Mouse (Mus musculus) liver, postnatal 0 days (tissue): ENCODE data around the gene Rexo1. TPM values are rescaled to one million over a fixed set of nuclear protein-coding genes. Genes with fewer than 3 reads are reported as not detected.

Experiments
- ATAC-seq: fragments of 200-750 bp; cut with Nextera tagmentation; 2 replicates; pipeline ENCODE4 v1.8.0; 2017; ENCODE audit warnings: mild to moderate bottlenecking, moderate library complexity
- DNase-seq: peaks from one replicate; pipeline ENCODE4 v3.0.0-alpha.2; 2016
- H3K27ac ChIP-seq: fragments of 300-500 bp; sonication (generic); 2 replicates; pipeline ENCODE4 v1.5.1; 2014; ENCODE audit warnings: antibody characterized with exemption, moderate library complexity, mild to moderate bottlenecking, low read depth
- H3K27me3 ChIP-seq: fragments of 300-500 bp; sonication (generic); 2 replicates; pipeline ENCODE4 v1.6.1; 2014; ENCODE audit warnings: low read length, control low read depth, mixed read lengths; ENCODE audit not compliant: insufficient read depth
- H3K36me3 ChIP-seq: fragments of 300-500 bp; sonication (generic); replicated peaks from 2 replicates; pipeline ENCODE4 v1.6.1; 2014; ENCODE audit warnings: mild to moderate bottlenecking, control low read depth, low read length, moderate library complexity, mixed read lengths; ENCODE audit not compliant: insufficient read depth
- H3K4me1 ChIP-seq: fragments of 300-500 bp; sonication (generic); 2 replicates; pipeline ENCODE4 v1.6.1; 2014; ENCODE audit warnings: antibody characterized with exemption, mild to moderate bottlenecking, control low read depth; ENCODE audit not compliant: insufficient read depth
- H3K4me2 ChIP-seq: fragments of 300-500 bp; sonication (generic); 2 replicates; pipeline ENCODE4 v1.6.1; 2014; ENCODE audit warnings: low read depth, mild to moderate bottlenecking, low read length, moderate library complexity, mixed read lengths
- H3K4me3 ChIP-seq: fragments of 300-500 bp; sonication (generic); 2 replicates; pipeline ENCODE4 v1.5.1; 2014; ENCODE audit warnings: low read depth, low read length
- H3K9ac ChIP-seq: fragments of 300-500 bp; sonication (generic); replicated peaks from 2 replicates; pipeline ENCODE4 v1.6.1; 2014; ENCODE audit warnings: mild to moderate bottlenecking, moderate library complexity
- H3K9me3 ChIP-seq: fragments of 300-500 bp; sonication (generic); 2 replicates; pipeline ENCODE4 v1.6.1; 2016; ENCODE audit warnings: mild to moderate bottlenecking, control low read depth, low read length, mixed read lengths
- CTCF ChIP-seq: sonication (generic); IDR thresholded peaks from 2 replicates; pipeline ENCODE4 v1.5.1; 2016; ENCODE audit warnings: antibody characterized with exemption, low read depth
- EP300 ChIP-seq: IDR thresholded peaks from 2 replicates; pipeline ENCODE4 v1.6.1; 2016; ENCODE audit warnings: antibody characterized with exemption, low read depth, mild to moderate bottlenecking
- WGBS: fragments of 180-500 bp; shearing (Covaris S2); extraction: QIAGEN DNeasy Blood & Tissue Kit; methylation state at CpG from one replicate; pipeline ENCODE4 v1.1.7; 2014; ENCODE audit not compliant: insufficient replicate concordance; 5-methylcytosine and 5-hydroxymethylcytosine counted together
- polyA plus RNA-seq: library from polyadenylated mRNA; unstranded; fragments of >200 nt; fragmentation: Nextera tagmentation; extraction: Ambion mirVana; gene quantifications from 2 replicates; pipeline ENCODE4 v1.2.1, GENCODE M21; 2015

The Rexo1 gene
- polyA plus RNA-seq, 1 experiment from 2014 or later, result 8.1 TPM

GRCm38 (mm10) chr10:80586407-80587304, 25.3 kb upstream of the Rexo1 start:
- Histone ChIP-seq H3K9me3 (no peaks in the 10 kb centered on the region), H3K27me3 (no peaks in the 10 kb centered on the region), H3K36me3 (peaks cover 8% of the 10 kb centered on the region), H3K4me1 (peaks cover 45% of the 10 kb centered on the region), H3K4me2 (peak overlapping the region; percentile 22), H3K4me3 (no peak overlapping the region), H3K27ac (peak overlapping the region; percentile 55; the same call in 1 of the 2 replicates), H3K9ac (no peak overlapping the region; the same call in 1 of the 2 replicates)
- TF ChIP-seq CTCF (no peak), EP300 (no peak)
- ATAC-seq (no peak), DNase-seq (no peak)
- WGBS, result 92% methylated on average over 38 of the region's 51 CpGs

GRCm38 (mm10) chr10:80585581-80585980, 24.2 kb upstream of the Rexo1 start:
- no peaks in the 10 kb centered on the region for H3K27me3 ChIP-seq
- H3K9ac ChIP-seq, result no peak overlapping the region
- H3K36me3 ChIP-seq, result peaks cover 8% of the 10 kb centered on the region
- DNase-seq (no peak), ATAC-seq (no peak)
- no peak overlapping the region for H3K27ac ChIP-seq
- H3K4me3 ChIP-seq, result no peak overlapping the region
- no peak overlapping the region for H3K4me2 ChIP-seq
- H3K9me3 ChIP-seq, result no peaks in the 10 kb centered on the region
- TF ChIP-seq CTCF (no peak), EP300 (no peak)
- H3K4me1 ChIP-seq, result peaks cover 40% of the 10 kb centered on the region
- whole genome bisulfite sequencing, result 88% methylated on average over 8 of the region's 8 CpGs

- no peak for TF ChIP-seq EP300
- no peak for TF ChIP-seq CTCF
- ATAC-seq (no peak), DNase-seq (no peak)
- Histone ChIP-seq H3K36me3 (peaks cover 8% of the 10 kb centered on the region), H3K4me3 (no peak overlapping the region), H3K9me3 (no peaks in the 10 kb centered on the region), H3K27ac (peak overlapping the region; percentile 55), H3K4me2 (no peak overlapping the region), H3K27me3 (no peaks in the 10 kb centered on the region), H3K9ac (no peak overlapping the region; the same call in 1 of the 2 replicates), H3K4me1 (peaks cover 38% of the 10 kb centered on the region)
- 67% methylated on average over 12 of the region's 12 CpGs for WGBS
These were observed 23.5 kb upstream of the Rexo1 start for GRCm38 (mm10) chr10:80584642-80585552.

- Histone ChIP-seq H3K9me3 (no peaks in the 10 kb centered on the region), H3K27ac (peak overlapping the region; percentile 55), H3K4me1 (peaks cover 40% of the 10 kb centered on the region), H3K27me3 (no peaks in the 10 kb centered on the region), H3K4me3 (no peak overlapping the region), H3K36me3 (peaks cover 8% of the 10 kb centered on the region), H3K9ac (no peak overlapping the region; the same call in 1 of the 2 replicates), H3K4me2 (no peak overlapping the region)
- WGBS, result 67% methylated on average over 12 of the region's 12 CpGs
- TF ChIP-seq CTCF, result no peak
- no peak for TF ChIP-seq EP300
- DNase-seq (no peak), ATAC-seq (peak; percentile 48)
These were observed 22.7 kb upstream of the Rexo1 start for GRCm38 (mm10) chr10:80584045-80584488.

GRCm38 (mm10) chr10:80583047-80583446, 21.7 kb upstream of the Rexo1 start:
- Histone ChIP-seq H3K36me3 (peaks cover 8% of the 10 kb centered on the region), H3K4me1 (peaks cover 39% of the 10 kb centered on the region), H3K27me3 (no peaks in the 10 kb centered on the region), H3K4me3 (no peak overlapping the region), H3K9me3 (no peaks in the 10 kb centered on the region), H3K9ac (no peak overlapping the region), H3K27ac (no peak overlapping the region), H3K4me2 (no peak overlapping the region)
- TF ChIP-seq CTCF, result no peak
- no peak for TF ChIP-seq EP300
- ATAC-seq (no peak), DNase-seq (no peak)
- 78% methylated on average over 5 of the region's 5 CpGs for WGBS

- Histone ChIP-seq H3K9ac (peak overlapping the region; percentile 54), H3K4me1 (peaks cover 49% of the 10 kb centered on the region)
These were observed 17.6 kb upstream of the Rexo1 start for GRCm38 (mm10) chr10:80578911-80579310.

More at GRCm38 (mm10) chr10:80578911-80579310, 17.6 kb upstream of the Rexo1 start:
- no peaks in the 10 kb centered on the region for H3K9me3 ChIP-seq
- H3K27ac ChIP-seq, result peak overlapping the region; percentile 85
- no peaks in the 10 kb centered on the region for H3K27me3 ChIP-seq
- peak; percentile 82 for DNase-seq
- 12% methylated on average over 8 of the region's 8 CpGs for WGBS
- ATAC-seq, result peak; percentile 40
- H3K4me3 ChIP-seq, result peak overlapping the region; percentile 86
- H3K4me2 ChIP-seq, result peak overlapping the region; percentile 99
- no peak for TF ChIP-seq EP300
- peak; percentile 93 for TF ChIP-seq CTCF
- H3K36me3 ChIP-seq, result peaks cover 6% of the 10 kb centered on the region; the same call in 1 of the 2 replicates
